Mouse (Mus musculus): ENCODE data around the gene Gm6592. TPM values are rescaled to one million over a fixed set of nuclear protein-coding genes. Genes with fewer than 3 reads are reported as not detected.
A peak's percentile ranks its signal among the peaks of the same experiment; 100 is the strongest.
"Not testable (repeated sequence)": the region's sequence is repeated elsewhere in the genome, so short reads cannot be mapped to it uniquely, and the experiment has no call there.

Gm6592 gene
- not detected in 2 replicates for polyA plus RNA-seq (2015; fragmentation: Nextera tagmentation; extraction: Ambion mirVana)

- TF ChIP-seq CTCF (IDR thresholded peaks at IDR 0.05) (no peak), EP300 (IDR thresholded peaks at IDR 0.05) (no peak)
- H3K27ac ChIP-seq (ENCODE audit: low read length), result no peak within 1 kb of the TSS
- no peak within 1 kb of the TSS for H3K9ac ChIP-seq (replicated peaks; ENCODE audit: low read depth)
- H3K4me2 ChIP-seq (replicated peaks; ENCODE audit: low read depth, low read length), result no peak within 1 kb of the TSS
- DNase-seq (ENCODE audit: low spot score) (no peak), ATAC-seq (no peak)
- H3K4me3 ChIP-seq (ENCODE audit: low read depth, low read length), result no peak within 1 kb of the TSS
- H3K9me3 ChIP-seq (ENCODE audit: low read length), result no peaks in the 10 kb centered on the region
- no peaks in the 10 kb centered on the region for H3K27me3 ChIP-seq (replicated peaks; ENCODE audit: insufficient read depth, low read length)
- 52% methylated on average over 1 of the region's 1 CpGs for WGBS
- H3K36me3 ChIP-seq (ENCODE audit: insufficient read depth, low read length), result no peaks in the 10 kb centered on the region
- H3K4me1 ChIP-seq (ENCODE audit: insufficient read depth, low read depth, low read length), result no peaks in the 10 kb centered on the region
Measured at GRCm38 (mm10) chrX:8843694-8844093, at the start of gene Gm6592. Gm6592 (plus strand) TSS chrX:8843994.

DNA sequence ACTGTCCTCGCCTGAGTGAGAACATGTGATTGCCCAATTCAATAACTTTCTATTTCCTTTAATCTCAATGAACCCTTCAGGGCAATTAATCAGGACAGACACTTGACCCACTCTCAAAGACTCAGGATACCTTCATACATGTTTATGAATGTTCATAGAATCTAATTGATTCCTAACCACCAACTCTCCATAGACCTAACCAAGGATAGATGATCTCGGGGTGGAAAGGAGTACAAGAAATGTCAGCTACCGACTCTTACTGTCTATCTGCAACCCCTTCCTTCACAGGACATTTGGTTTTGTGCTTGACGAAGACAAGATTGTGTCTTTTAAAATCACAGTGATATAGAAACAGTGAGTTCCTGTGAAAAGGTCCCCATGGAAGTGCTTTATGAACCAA is 40.4 kb upstream of the Gm6592 start, which contains the start of gene Ssxb5:
TSS of gene Ssxb5 (plus strand) at position 301 of the 400 bp plus-strand sequence.
- not testable (repeated sequence) for H3K4me3 ChIP-seq (ENCODE audit: low read depth, low read length); DNase-seq (ENCODE audit: low spot score); H3K9ac ChIP-seq (replicated peaks; ENCODE audit: low read depth); H3K27me3 ChIP-seq (replicated peaks; ENCODE audit: insufficient read depth, low read length); H3K4me2 ChIP-seq (replicated peaks; ENCODE audit: low read depth, low read length); ATAC-seq; H3K9me3 ChIP-seq (ENCODE audit: low read length); H3K36me3 ChIP-seq (ENCODE audit: insufficient read depth, low read length); H3K27ac ChIP-seq (ENCODE audit: low read length); H3K4me1 ChIP-seq (ENCODE audit: insufficient read depth, low read depth, low read length)
- 71% methylated on average over 4 of the region's 4 CpGs for WGBS

DNA sequence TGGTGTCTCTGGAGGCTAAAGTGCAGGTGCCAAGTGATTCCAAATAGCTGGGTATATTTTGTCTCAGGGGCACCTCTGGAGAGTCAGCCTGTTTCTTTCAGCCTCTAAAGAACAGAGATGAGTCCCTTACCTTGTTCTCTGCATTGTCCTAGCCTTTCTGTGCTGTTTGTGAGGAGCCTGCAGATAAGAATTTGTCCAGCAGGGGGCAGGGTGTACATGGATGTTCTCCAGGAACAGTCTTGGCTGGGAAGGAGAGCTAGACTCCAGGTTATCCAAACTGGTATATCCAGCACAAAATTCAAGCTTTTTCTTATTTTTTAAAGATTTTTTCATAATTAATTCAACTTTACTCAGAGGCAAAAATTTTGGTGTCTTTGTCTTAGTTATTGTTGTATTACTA is 11.8 kb upstream of the Gm6592 start:
- TF ChIP-seq EP300 (IDR thresholded peaks at IDR 0.05) (no peak), CTCF (IDR thresholded peaks at IDR 0.05) (peak; percentile 68)
- Histone ChIP-seq H3K36me3 (ENCODE audit: insufficient read depth, low read length) (no peaks in the 10 kb centered on the region), H3K27ac (ENCODE audit: low read length) (no peak overlapping the region), H3K4me3 (ENCODE audit: low read depth, low read length) (no peak overlapping the region), H3K4me2 (replicated peaks; ENCODE audit: low read depth, low read length) (no peak overlapping the region), H3K27me3 (replicated peaks; ENCODE audit: insufficient read depth, low read length) (no peaks in the 10 kb centered on the region), H3K4me1 (ENCODE audit: insufficient read depth, low read depth, low read length) (no peaks in the 10 kb centered on the region), H3K9ac (replicated peaks; ENCODE audit: low read depth) (no peak overlapping the region), H3K9me3 (ENCODE audit: low read length) (no peaks in the 10 kb centered on the region)
- ATAC-seq (no peak), DNase-seq (ENCODE audit: low spot score) (no peak)

DNA sequence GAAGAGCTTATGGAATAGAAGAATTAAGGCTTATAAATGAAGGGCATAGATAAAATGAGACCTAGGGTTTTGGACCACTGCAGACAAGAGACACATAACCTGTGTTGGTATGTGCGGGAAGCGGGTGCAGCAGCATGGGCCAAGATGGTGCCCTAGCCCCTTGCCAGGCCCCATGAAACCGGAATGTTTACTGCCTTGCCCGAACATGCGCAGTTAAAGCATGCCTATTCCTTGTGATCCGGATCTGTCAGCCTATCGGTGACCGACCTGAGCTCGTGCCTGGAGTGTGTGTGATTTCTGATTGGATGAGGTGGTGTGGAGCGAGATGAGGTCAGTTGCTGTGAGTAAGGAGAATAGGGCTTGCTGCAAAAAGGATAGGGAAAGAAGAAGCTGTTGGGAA is 8.7 kb downstream of the Gm6592 start:
- no peaks in the 10 kb centered on the region for H3K9me3 ChIP-seq (ENCODE audit: low read length)
- ATAC-seq, result no peak

GRCm38 (mm10) chrX:8864331-8864730 is 20.5 kb downstream of the Gm6592 start:
- peak; percentile 61 for DNase-seq (ENCODE audit: low spot score)
- H3K4me2 ChIP-seq (replicated peaks; ENCODE audit: low read depth, low read length); H3K36me3 ChIP-seq (ENCODE audit: insufficient read depth, low read length); H3K9me3 ChIP-seq (ENCODE audit: low read length); H3K4me1 ChIP-seq (ENCODE audit: insufficient read depth, low read depth, low read length); ATAC-seq; H3K4me3 ChIP-seq (ENCODE audit: low read depth, low read length); H3K9ac ChIP-seq (replicated peaks; ENCODE audit: low read depth); H3K27me3 ChIP-seq (replicated peaks; ENCODE audit: insufficient read depth, low read length); H3K27ac ChIP-seq (ENCODE audit: low read length): not testable (repeated sequence)
- TF ChIP-seq CTCF (IDR thresholded peaks at IDR 0.05), result peak; percentile 78
- WGBS, result 5% methylated on average over 3 of the region's 3 CpGs

More for the DNA sequence above, 8.7 kb downstream of the Gm6592 start:
- Histone ChIP-seq H3K9ac (replicated peaks; ENCODE audit: low read depth) (no peak overlapping the region), H3K4me1 (ENCODE audit: insufficient read depth, low read depth, low read length) (no peaks in the 10 kb centered on the region), H3K4me3 (ENCODE audit: low read depth, low read length) (no peak overlapping the region), H3K27me3 (replicated peaks; ENCODE audit: insufficient read depth, low read length) (no peaks in the 10 kb centered on the region), H3K36me3 (ENCODE audit: insufficient read depth, low read length) (no peaks in the 10 kb centered on the region), H3K27ac (ENCODE audit: low read length) (no peak overlapping the region), H3K4me2 (replicated peaks; ENCODE audit: low read depth, low read length) (no peak overlapping the region)
- no peak for DNase-seq (ENCODE audit: low spot score)
- TF ChIP-seq EP300 (IDR thresholded peaks at IDR 0.05), result no peak
- no peak for TF ChIP-seq CTCF (IDR thresholded peaks at IDR 0.05)
- WGBS, result 89% methylated on average over 10 of the region's 10 CpGs

GRCm38 (mm10) chrX:8873953-8874352 is 30.2 kb downstream of the Gm6592 start, which contains the start of gene Gm5751:
Gm5751 (plus strand) TSS chrX:8874253.
- not testable (repeated sequence) for H3K9ac ChIP-seq (replicated peaks; ENCODE audit: low read depth); DNase-seq (ENCODE audit: low spot score); H3K36me3 ChIP-seq (ENCODE audit: insufficient read depth, low read length); ATAC-seq; H3K4me1 ChIP-seq (ENCODE audit: insufficient read depth, low read depth, low read length); H3K27ac ChIP-seq (ENCODE audit: low read length); H3K4me3 ChIP-seq (ENCODE audit: low read depth, low read length); H3K4me2 ChIP-seq (replicated peaks; ENCODE audit: low read depth, low read length); H3K9me3 ChIP-seq (ENCODE audit: low read length); H3K27me3 ChIP-seq (replicated peaks; ENCODE audit: insufficient read depth, low read length)
- WGBS, result 97% methylated on average over 3 of the region's 4 CpGs

DNA sequence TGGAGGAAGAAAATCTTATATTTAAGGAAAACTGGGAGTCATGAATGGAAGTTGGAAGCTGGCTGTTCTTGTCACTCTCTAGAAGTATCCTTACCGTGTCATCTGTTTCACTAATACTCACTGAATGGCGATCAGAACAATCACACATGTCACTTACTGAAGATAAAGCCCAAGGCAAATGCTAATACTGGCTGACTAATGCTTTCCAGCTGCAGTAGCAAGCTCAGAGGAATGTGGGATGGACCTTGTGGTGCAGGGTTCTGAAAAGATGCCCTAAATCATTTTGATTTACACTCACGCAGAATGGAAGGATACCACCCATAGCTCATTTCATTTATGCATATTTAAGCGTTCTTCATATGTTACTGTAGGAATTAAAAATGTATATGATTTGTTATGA is 40.5 kb downstream of the Gm6592 start:
- H3K9ac ChIP-seq (replicated peaks; ENCODE audit: low read depth), result no peak overlapping the region
- ATAC-seq (no peak), DNase-seq (ENCODE audit: low spot score) (no peak)
- no peaks in the 10 kb centered on the region for H3K27me3 ChIP-seq (replicated peaks; ENCODE audit: insufficient read depth, low read length)
- no peaks in the 10 kb centered on the region for H3K4me1 ChIP-seq (ENCODE audit: insufficient read depth, low read depth, low read length)
- H3K4me2 ChIP-seq (replicated peaks; ENCODE audit: low read depth, low read length), result no peak overlapping the region
- no peak overlapping the region for H3K4me3 ChIP-seq (ENCODE audit: low read depth, low read length)
- no peaks in the 10 kb centered on the region for H3K36me3 ChIP-seq (ENCODE audit: insufficient read depth, low read length)
- no peaks in the 10 kb centered on the region for H3K9me3 ChIP-seq (ENCODE audit: low read length)
- no peak overlapping the region for H3K27ac ChIP-seq (ENCODE audit: low read length)
- TF ChIP-seq CTCF (IDR thresholded peaks at IDR 0.05) (no peak), EP300 (IDR thresholded peaks at IDR 0.05) (no peak)
- 72% methylated on average over 4 of the region's 4 CpGs for WGBS

Measured in lung, postnatal 0 days (tissue).